Mouse (Mus musculus) stomach, postnatal 0 days (tissue): Measurements from ENCODE around the gene Tmem217. TPM values are rescaled to one million over a fixed set of nuclear protein-coding genes. Genes with fewer than 3 reads are reported as not detected.
"Not testable (repeated sequence)": the region's sequence is repeated elsewhere in the genome, so short reads cannot be mapped to it uniquely, and the experiment has no call there.

Source experiments
- ATAC-seq: fragments of 200-750 bp; cut with Nextera tagmentation; 2 replicates; pipeline ENCODE4 v1.8.0; 2017; ENCODE audit not compliant: low FRiP score, low TSS enrichment
- DNase-seq: peaks from one replicate; pipeline ENCODE4 v3.0.0-alpha.2; 2016; ENCODE audit warnings: low spot score
- H3K27ac ChIP-seq: fragments of 300-500 bp; sonication (generic); replicated peaks from 2 replicates; pipeline ENCODE4 v1.5.1; 2014; ENCODE audit warnings: mild to moderate bottlenecking, control low read depth
- H3K27me3 ChIP-seq: fragments of 300-500 bp; sonication (generic); 2 replicates; pipeline ENCODE4 v1.6.1; 2014; ENCODE audit warnings: low read length; ENCODE audit not compliant: control insufficient read depth, insufficient read depth
- H3K36me3 ChIP-seq: fragments of 300-500 bp; sonication (generic); 2 replicates; pipeline ENCODE4 v1.6.1; 2014; ENCODE audit warnings: low read length, mixed read lengths; ENCODE audit not compliant: control insufficient read depth, insufficient read depth
- H3K4me1 ChIP-seq: fragments of 300-500 bp; sonication (generic); replicated peaks from 2 replicates; pipeline ENCODE4 v1.6.1; 2014; ENCODE audit warnings: antibody characterized with exemption; ENCODE audit not compliant: control insufficient read depth, insufficient read depth
- H3K4me2 ChIP-seq: fragments of 300-500 bp; sonication (generic); replicated peaks from 2 replicates; pipeline ENCODE4 v1.6.1; 2014; ENCODE audit warnings: low read depth, mild to moderate bottlenecking, control low read depth, moderate library complexity
- H3K4me3 ChIP-seq: fragments of 300-500 bp; sonication (generic); 2 replicates; pipeline ENCODE4 v1.5.1; 2014; ENCODE audit warnings: low read depth, low read length, control low read depth
- H3K9ac ChIP-seq: fragments of 300-500 bp; sonication (generic); 2 replicates; pipeline ENCODE4 v1.6.1; 2014; ENCODE audit warnings: mild to moderate bottlenecking, low read length, control low read depth, mixed read lengths
- H3K9me3 ChIP-seq: fragments of 300-500 bp; sonication (generic); 2 replicates; pipeline ENCODE4 v1.6.1; 2016; ENCODE audit warnings: low read length; ENCODE audit not compliant: control insufficient read depth
- CTCF ChIP-seq: IDR thresholded peaks from 2 replicates; pipeline ENCODE4 v1.5.1; 2016; ENCODE audit warnings: antibody characterized with exemption, low read depth, mild to moderate bottlenecking, moderate library complexity
- EP300 ChIP-seq: optimal IDR thresholded peaks from 2 replicates; pipeline ENCODE3; 2016; ENCODE audit warnings: antibody characterized with exemption
- WGBS: fragments of 180-500 bp; shearing (Covaris S2); extraction: QIAGEN DNeasy Blood & Tissue Kit; methylation state at CpG from one replicate; pipeline ENCODE4 v1.1.7; 2014; 5-methylcytosine and 5-hydroxymethylcytosine counted together
- polyA plus RNA-seq: library from polyadenylated mRNA; unstranded; fragments of >200 nt; fragmentation: Nextera tagmentation; extraction: Ambion mirVana; gene quantifications from 2 replicates; pipeline ENCODE4 v1.2.1, GENCODE M21; 2015

Gene Tmem217
- polyA plus RNA-seq, 1 experiment from 2014 or later: 0.42 TPM

GRCm38 (mm10) chr17:29502669-29503665 is 49.2 kb downstream of the Tmem217 start:
- ATAC-seq: no peak
- no peaks in the 10 kb centered on the region for H3K36me3 ChIP-seq
- H3K9me3 ChIP-seq: no peaks in the 10 kb centered on the region
- no peaks in the 10 kb centered on the region for H3K4me1 ChIP-seq
- no peak for TF ChIP-seq CTCF
- no peak for TF ChIP-seq EP300
- 0 out of 2 replicates have a peak overlapping the region, but pooled peaks have one; percentile 35 for H3K27ac ChIP-seq
- WGBS: 9% methylated on average over 32 of the region's 32 CpGs
- H3K9ac ChIP-seq: peak overlapping the region; percentile 19; the same call in 1 of the 2 replicates
- no peaks in the 10 kb centered on the region for H3K27me3 ChIP-seq
- DNase-seq: no peak
- peak overlapping the region; percentile 37 for H3K4me2 ChIP-seq
- peak overlapping the region; percentile 5; the same call in 1 of the 2 replicates for H3K4me3 ChIP-seq

GRCm38 (mm10) chr17:29502005-29502668 is 50.0 kb downstream of the Tmem217 start:
- Histone ChIP-seq H3K9ac (no peak overlapping the region), H3K27me3 (no peaks in the 10 kb centered on the region), H3K4me3 (no peak overlapping the region), H3K9me3 (no peaks in the 10 kb centered on the region), H3K27ac (0 out of 2 replicates have a peak overlapping the region, but pooled peaks have one; percentile 35), H3K36me3 (no peaks in the 10 kb centered on the region), H3K4me1 (no peaks in the 10 kb centered on the region), H3K4me2 (0 out of 2 replicates have a peak overlapping the region, but pooled peaks have one; percentile 37)
- TF ChIP-seq CTCF (no peak), EP300 (no peak)
- DNase-seq (no peak), ATAC-seq (no peak)
- 69% methylated on average over 7 of the region's 7 CpGs for WGBS

GRCm38 (mm10) chr17:29500802-29501469 is 51.2 kb downstream of the Tmem217 start:
- TF ChIP-seq CTCF: no peak
- no peak for TF ChIP-seq EP300
- 66% methylated on average over 17 of the region's 17 CpGs for WGBS
- ATAC-seq (peak; percentile 49), DNase-seq (peak; percentile 52)
- H3K4me2 ChIP-seq: no peak overlapping the region
- no peak overlapping the region for H3K4me3 ChIP-seq
- H3K36me3 ChIP-seq: no peaks in the 10 kb centered on the region
- H3K27ac ChIP-seq: no peak overlapping the region
- H3K9me3 ChIP-seq: no peaks in the 10 kb centered on the region
- no peaks in the 10 kb centered on the region for H3K4me1 ChIP-seq
- no peaks in the 10 kb centered on the region for H3K27me3 ChIP-seq
- H3K9ac ChIP-seq: no peak overlapping the region

- Histone ChIP-seq H3K4me1 (no peaks in the 10 kb centered on the region), H3K4me2 (no peak overlapping the region), H3K36me3 (no peaks in the 10 kb centered on the region), H3K4me3 (no peak overlapping the region), H3K27me3 (no peaks in the 10 kb centered on the region), H3K9me3 (no peaks in the 10 kb centered on the region), H3K27ac (no peak overlapping the region), H3K9ac (no peak overlapping the region)
- no peak for ATAC-seq
- no peak for DNase-seq
- WGBS: 75% methylated on average over 7 of the region's 7 CpGs
- TF ChIP-seq CTCF: no peak
- no peak for TF ChIP-seq EP300
These were observed 51.9 kb downstream of the Tmem217 start for GRCm38 (mm10) chr17:29500243-29500740.

- TF ChIP-seq CTCF (no peak), EP300 (no peak)
- Histone ChIP-seq H3K27ac (no peak overlapping the region), H3K36me3 (peaks cover 3% of the 10 kb centered on the region), H3K9me3 (no peaks in the 10 kb centered on the region), H3K9ac (no peak overlapping the region), H3K4me2 (no peak overlapping the region), H3K27me3 (no peaks in the 10 kb centered on the region), H3K4me1 (no peaks in the 10 kb centered on the region), H3K4me3 (no peak overlapping the region)
- no peak for DNase-seq
- ATAC-seq: no peak
- WGBS: 60% methylated on average over 6 of the region's 6 CpGs
These were observed 52.7 kb downstream of the Tmem217 start for GRCm38 (mm10) chr17:29499511-29499910.

- not testable (repeated sequence) for H3K9me3 ChIP-seq, H3K4me3 ChIP-seq, H3K4me1 ChIP-seq, H3K4me2 ChIP-seq, H3K9ac ChIP-seq, H3K27ac ChIP-seq, DNase-seq, ATAC-seq, H3K27me3 ChIP-seq, H3K36me3 ChIP-seq
- 100% methylated on average over 1 of the region's 2 CpGs for WGBS
These were observed 53.2 kb downstream of the Tmem217 start for GRCm38 (mm10) chr17:29498952-29499351.
